Mouse (Mus musculus): ENCODE data around the gene Slc46a3. TPM values are rescaled to one million over a fixed set of nuclear protein-coding genes. Genes with fewer than 3 reads are reported as not detected.

Slc46a3 gene
- total and polyA plus RNA-seq, 3 experiments, result 4.8 to 6.6 (median 6.5) TPM

- Histone ChIP-seq H3K27ac (ENCODE audit: insufficient read depth, low read depth) (no peak overlapping the region), H3K36me3 (replicated peaks in 1 of 2; ENCODE audit: control insufficient read depth in 1 of 2, insufficient read depth in 1 of 2, low read length in 1 of 2) (no peaks in the 10 kb centered on the region), H3K27me3 (replicated peaks) (no peaks in the 10 kb centered on the region), H3K4me2 (ENCODE audit: insufficient read depth, low read depth, poor library complexity, severe bottlenecking) (no peak overlapping the region), H3K4me3 (replicated peaks in 1 of 3; ENCODE audit: low read depth in 2 of 3, low read length in 2 of 3, poor library complexity in 1 of 3) (no peak overlapping the region), H3K79me2 (replicated peaks; ENCODE audit: control insufficient read depth, extremely low read depth, insufficient read depth, poor library complexity, severe bottlenecking) (no peaks in the 10 kb centered on the region), H3K9ac (ENCODE audit: insufficient read depth, low read depth) (no peak overlapping the region), H3K4me1 (ENCODE audit: control insufficient read depth in 1 of 2, insufficient read depth in 2 of 2) (peaks cover 0 to 19% of the 10 kb centered on the region in 2 experiments; a peak in 2 of 4 replicates), H3K9me3 (replicated peaks; ENCODE audit: low read length) (peaks cover 3% of the 10 kb centered on the region)
- dilution Hi-C loops (cut with MboI; ENCODE audit: extremely low pct_ligation_motif_present, extremely low pct_unique_long_range_greater_than_20kb, low sequenced_read_pairs), result no loop called here
- TF ChIP-seq ZNF384 (IDR thresholded peaks at IDR 0.05; ENCODE audit: low read depth, low read length) (no peak), MEF2A (IDR thresholded peaks at IDR 0.05; ENCODE audit: borderline replicate concordance, low read depth, low read length) (no peak), ETS1 (conservative IDR thresholded peaks at IDR 0.05; ENCODE audit: low read depth, low read length) (no peak), POLR2A (IDR thresholded peaks at IDR 0.05; ENCODE audit: low read depth, low read length) (no peak), TBP (conservative IDR thresholded peaks at IDR 0.05; ENCODE audit: low read depth, low read length) (no peak), CHD2 (IDR thresholded peaks at IDR 0.05; ENCODE audit: low read length) (no peak), MAZ (IDR thresholded peaks at IDR 0.05; ENCODE audit: low read depth, low read length) (no peak), POLR2AphosphoS2 (IDR thresholded peaks at IDR 0.05; ENCODE audit: low read depth, low read length) (no peak), UBTF (IDR thresholded peaks at IDR 0.05; ENCODE audit: low read depth, low read length) (no peak), HCFC1 (IDR thresholded peaks at IDR 0.05; ENCODE audit: low read depth, low read length) (no peak), JUN (IDR thresholded peaks at IDR 0.05; ENCODE audit: insufficient read depth, low read depth, low read length) (no peak), MYC (IDR thresholded peaks at IDR 0.05; ENCODE audit: low read depth, low read length) (no peak), RAD21 (IDR thresholded peaks at IDR 0.05; ENCODE audit: low read depth, low read length) (no peak), JUND (conservative IDR thresholded peaks at IDR 0.05; ENCODE audit: low read depth, low read length) (no peak), ELF1 (IDR thresholded peaks at IDR 0.05; ENCODE audit: low read depth, low read length) (no peak), SIN3A (IDR thresholded peaks at IDR 0.05; ENCODE audit: low read length) (no peak)
- DNase-seq (ENCODE audit: extremely low read depth), result no peak
- in situ Hi-C loops (cut with MboI; ENCODE audit: low pct_ligation_motif_present, low pct_unique_long_range_greater_than_20kb, low sequenced_read_pairs), result no loop called here
Measured at GRCm38 (mm10) chr5:147911744-147912143, 17.1 kb upstream of the Slc46a3 start.

- no peak overlapping the region for H3K27ac ChIP-seq (ENCODE audit: insufficient read depth, low read depth)
- in situ Hi-C loops (cut with MboI; ENCODE audit: low pct_ligation_motif_present, low pct_unique_long_range_greater_than_20kb, low sequenced_read_pairs), result no loop called here
Measured at GRCm38 (mm10) chr5:147910807-147911509, 16.3 kb upstream of the Slc46a3 start.

More at GRCm38 (mm10) chr5:147910807-147911509, 16.3 kb upstream of the Slc46a3 start:
- no peaks in the 10 kb centered on the region for H3K27me3 ChIP-seq (replicated peaks)
- H3K79me2 ChIP-seq (replicated peaks; ENCODE audit: control insufficient read depth, extremely low read depth, insufficient read depth, poor library complexity, severe bottlenecking), result no peaks in the 10 kb centered on the region
- no peak overlapping the region for H3K4me2 ChIP-seq (ENCODE audit: insufficient read depth, low read depth, poor library complexity, severe bottlenecking)
- TF ChIP-seq CTCF (conservative IDR thresholded peaks at IDR 0.05 in 1 of 2, IDR thresholded peaks at IDR 0.05 in 1 of 2; ENCODE audit: low read depth in 2 of 2, low read length in 2 of 2) (peak in 1 of 2 experiments; percentile 18; a peak in 2 of 4 replicates), SMC3 (IDR thresholded peaks at IDR 0.05; ENCODE audit: low read depth, low read length) (no peak), PAX5 (IDR thresholded peaks at IDR 0.05; ENCODE audit: low read length) (no peak)
- no peaks in the 10 kb centered on the region for H3K36me3 ChIP-seq (replicated peaks in 1 of 2; ENCODE audit: control insufficient read depth in 1 of 2, insufficient read depth in 1 of 2, low read length in 1 of 2)
- DNase-seq (ENCODE audit: extremely low read depth), result peak; percentile 11
- H3K4me1 ChIP-seq (ENCODE audit: control insufficient read depth in 1 of 2, insufficient read depth in 2 of 2), result peaks cover 0 to 19% of the 10 kb centered on the region in 2 experiments; a peak in 2 of 4 replicates
- H3K9me3 ChIP-seq (replicated peaks; ENCODE audit: low read length), result peaks cover 3% of the 10 kb centered on the region
- no peak overlapping the region for H3K9ac ChIP-seq (ENCODE audit: insufficient read depth, low read depth)
- H3K4me3 ChIP-seq (replicated peaks in 1 of 3; ENCODE audit: low read depth in 2 of 3, low read length in 2 of 3, poor library complexity in 1 of 3), result no peak overlapping the region
- dilution Hi-C loops (cut with MboI; ENCODE audit: extremely low pct_ligation_motif_present, extremely low pct_unique_long_range_greater_than_20kb, low sequenced_read_pairs), result no loop called here
